Mouse (Mus musculus): ENCODE data around the gene Ormdl2.

Gene Ormdl2

DNA sequence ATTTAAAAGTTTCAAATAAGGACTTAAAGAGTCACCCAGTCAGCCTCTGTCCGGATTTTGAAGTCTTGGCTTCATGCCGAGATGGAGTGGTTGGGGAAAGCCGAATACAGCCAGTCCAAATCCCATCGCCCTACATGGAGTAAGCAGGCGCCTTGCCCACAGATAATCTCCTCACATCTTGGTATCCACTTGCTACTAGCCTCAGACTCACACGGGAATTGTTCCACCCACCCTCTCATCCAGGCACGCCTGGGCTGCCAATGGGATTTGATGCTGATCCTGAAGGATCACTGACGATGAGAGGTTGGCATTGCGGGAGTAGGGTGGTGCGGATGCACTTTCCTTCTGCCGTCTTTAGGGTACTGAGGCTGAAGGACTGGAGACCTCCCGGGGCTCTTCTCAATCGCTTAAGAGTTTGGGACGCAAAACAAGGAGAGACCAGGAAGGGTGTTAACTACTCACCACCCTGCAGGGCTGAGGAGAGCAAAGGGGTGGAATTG, 17.6 kb downstream of the Ormdl2 start, which contains the start of gene Dnajc14:
Dnajc14 (plus strand) TSS at position 292 of the 500 bp plus-strand sequence.
- DNase-seq (ENCODE audit: low read depth, low spot score) = no peak

DNA sequence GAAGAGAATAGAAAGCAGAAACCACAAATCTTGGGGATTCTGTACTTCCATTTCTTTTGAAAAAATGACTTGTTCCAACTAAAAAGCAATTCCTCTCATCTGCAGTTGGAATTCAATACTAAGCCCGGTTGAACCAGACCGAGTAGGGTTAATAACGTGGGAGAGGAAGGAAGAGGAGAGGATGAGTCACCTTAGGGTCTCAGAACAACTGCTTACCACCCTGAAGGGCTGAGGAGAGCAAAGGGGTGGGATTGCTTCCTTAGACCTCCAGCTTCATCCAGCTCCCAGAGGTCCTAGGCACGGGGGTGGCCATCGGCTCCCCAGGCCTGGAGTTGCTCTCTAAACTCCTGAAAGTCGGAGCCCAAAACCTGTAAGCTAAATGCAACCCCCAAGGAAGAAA, 18.1 kb downstream of the Ormdl2 start:
- DNase-seq (ENCODE audit: low read depth, low spot score) = no peak

DNA sequence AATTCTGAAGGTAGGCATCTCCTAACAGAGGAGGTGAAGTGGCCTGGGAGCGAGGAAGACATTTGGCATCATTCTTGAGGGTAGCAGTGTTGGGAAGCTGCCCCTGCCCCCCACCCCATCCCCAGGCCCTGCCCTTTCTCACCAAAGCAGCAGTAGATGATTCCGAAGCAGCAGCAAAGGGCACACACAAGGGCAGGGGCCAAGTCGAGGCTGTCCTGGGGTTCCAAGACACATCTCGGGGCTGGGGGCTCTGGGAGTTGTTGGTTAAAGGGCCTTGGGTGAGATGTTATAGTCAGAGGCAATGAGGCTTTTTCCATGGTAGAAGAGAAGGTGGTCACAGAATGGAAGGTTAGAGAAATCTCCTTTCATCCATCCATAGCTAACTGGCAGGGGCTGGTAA, 18.5 kb downstream of the Ormdl2 start:
- DNase-seq (ENCODE audit: low read depth, low spot score) = no peak

DNA sequence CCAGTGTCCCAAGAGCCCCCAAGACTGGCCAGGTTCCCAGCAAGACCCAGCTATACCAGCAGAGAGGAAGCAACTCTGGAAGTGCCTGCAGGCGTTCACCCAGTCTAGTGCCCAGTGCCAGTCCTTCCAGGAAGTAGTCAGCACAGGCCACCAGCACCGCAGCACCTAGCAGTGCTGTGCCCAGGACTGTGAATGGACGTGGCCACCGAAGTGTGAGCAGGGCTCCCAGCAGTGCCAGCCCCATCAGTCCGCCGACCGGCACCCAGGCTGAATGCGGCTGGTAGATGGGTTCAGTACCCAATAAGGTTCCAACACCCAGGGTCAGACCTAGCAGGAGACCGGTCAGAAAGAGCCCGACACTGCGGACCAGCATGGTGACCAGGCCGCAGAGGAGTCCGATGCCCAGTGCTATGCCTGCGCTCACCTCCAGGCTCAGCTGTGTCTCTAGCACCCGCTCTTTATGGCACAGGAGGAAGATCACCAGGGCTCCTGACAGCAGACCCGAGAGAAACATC, 19.4 kb downstream of the Ormdl2 start:
- DNase-seq (ENCODE audit: low read depth, low spot score) = no peak

DNA sequence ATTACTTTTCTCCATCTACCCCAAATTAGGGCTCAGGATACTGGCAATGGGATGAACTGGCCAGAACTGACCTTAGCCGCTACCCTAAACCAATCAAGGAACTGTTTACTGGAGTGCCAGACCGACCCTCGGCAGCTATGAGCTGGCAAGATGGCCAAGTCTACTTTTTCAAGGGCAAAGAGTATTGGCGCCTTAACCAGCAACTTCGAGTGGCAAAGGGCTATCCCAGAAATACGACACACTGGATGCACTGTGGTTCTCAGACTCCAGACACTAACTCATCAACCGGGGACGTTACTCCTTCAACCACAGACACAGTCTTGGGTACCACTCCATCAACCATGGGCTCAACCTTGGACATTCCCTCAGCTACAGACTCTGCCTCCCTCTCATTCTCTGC, 22.8 kb downstream of the Ormdl2 start:
- no peak for DNase-seq (ENCODE audit: low read depth, low spot score)

DNA sequence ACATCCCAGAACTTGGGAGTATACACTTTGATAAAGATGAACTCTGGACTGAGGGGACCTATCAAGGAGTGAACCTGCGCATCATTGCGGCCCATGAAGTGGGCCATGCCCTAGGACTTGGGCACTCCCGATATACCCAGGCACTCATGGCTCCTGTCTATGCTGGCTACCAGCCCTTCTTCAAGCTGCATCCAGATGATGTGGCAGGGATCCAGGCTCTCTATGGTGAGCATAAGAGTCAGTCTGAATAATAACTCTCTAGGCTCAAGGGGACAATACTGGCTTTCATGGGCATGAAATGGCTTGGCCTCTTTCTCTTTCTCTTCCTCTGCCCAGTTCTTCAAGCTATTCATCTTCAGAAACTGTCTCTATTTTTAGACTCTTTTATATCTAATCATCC, 25.9 kb downstream of the Ormdl2 start:
- no peak for DNase-seq (ENCODE audit: low read depth, low spot score)

DNA sequence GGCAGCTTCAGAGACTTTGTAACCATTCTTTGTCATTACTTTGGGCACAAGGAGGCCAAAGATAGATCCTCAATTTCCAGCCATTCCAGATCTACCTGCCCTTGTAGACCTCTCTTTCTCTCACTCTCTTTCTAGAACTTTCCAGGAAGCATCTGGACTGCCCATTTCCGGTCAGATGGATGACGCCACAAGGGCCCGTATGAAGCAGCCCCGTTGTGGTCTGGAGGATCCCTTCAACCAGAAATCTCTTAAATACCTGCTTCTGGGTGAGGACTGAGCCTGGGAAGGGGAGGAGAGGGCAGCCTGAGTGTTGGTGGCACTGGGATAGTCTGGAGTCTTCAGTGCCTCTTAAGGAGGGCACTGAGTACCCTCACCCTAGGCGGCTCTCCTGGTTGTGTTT, 27.1 kb downstream of the Ormdl2 start:
- no peak for DNase-seq (ENCODE audit: low read depth, low spot score)

DNA sequence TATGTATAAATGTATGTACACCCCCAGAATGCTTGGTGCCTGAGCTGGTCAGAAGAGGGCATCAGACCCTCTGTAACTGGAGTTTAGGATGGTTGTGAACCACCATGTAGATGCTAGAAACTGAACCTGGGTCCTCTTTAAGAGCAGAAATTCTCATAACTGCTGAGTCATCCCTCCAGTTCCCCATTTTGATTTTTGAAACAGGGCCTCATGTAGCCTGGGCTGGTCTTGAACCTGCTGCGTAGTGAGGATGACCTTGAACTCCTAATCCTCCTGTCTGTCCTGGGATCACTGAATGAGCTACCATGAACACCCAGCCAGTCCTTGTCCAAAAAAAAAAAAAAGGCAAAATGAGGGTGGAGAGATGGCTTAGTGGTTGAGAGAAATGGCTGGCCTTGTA, 28.2 kb downstream of the Ormdl2 start:
- DNase-seq (ENCODE audit: low read depth, low spot score) = no peak

DNA sequence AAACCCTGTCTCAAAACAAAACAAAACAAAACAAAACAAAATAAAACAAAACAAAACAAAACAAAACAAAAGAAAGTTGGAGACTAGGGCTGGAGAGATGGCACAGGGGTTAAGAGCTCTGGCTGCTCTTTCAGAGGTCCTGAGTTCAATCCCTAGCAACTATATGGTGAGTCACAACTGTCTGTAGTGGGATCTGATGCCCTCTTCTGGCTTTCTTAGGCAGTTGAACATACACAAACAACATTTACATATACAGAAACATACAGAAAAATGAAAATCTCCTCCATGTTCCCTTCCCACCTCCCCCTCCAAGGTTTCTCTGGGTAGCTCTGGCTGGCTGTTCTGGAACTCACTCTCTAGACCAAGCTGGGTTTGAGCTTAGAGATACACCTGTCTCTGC, 29.4 kb downstream of the Ormdl2 start:
- no peak for DNase-seq (ENCODE audit: low read depth, low spot score)

DNA sequence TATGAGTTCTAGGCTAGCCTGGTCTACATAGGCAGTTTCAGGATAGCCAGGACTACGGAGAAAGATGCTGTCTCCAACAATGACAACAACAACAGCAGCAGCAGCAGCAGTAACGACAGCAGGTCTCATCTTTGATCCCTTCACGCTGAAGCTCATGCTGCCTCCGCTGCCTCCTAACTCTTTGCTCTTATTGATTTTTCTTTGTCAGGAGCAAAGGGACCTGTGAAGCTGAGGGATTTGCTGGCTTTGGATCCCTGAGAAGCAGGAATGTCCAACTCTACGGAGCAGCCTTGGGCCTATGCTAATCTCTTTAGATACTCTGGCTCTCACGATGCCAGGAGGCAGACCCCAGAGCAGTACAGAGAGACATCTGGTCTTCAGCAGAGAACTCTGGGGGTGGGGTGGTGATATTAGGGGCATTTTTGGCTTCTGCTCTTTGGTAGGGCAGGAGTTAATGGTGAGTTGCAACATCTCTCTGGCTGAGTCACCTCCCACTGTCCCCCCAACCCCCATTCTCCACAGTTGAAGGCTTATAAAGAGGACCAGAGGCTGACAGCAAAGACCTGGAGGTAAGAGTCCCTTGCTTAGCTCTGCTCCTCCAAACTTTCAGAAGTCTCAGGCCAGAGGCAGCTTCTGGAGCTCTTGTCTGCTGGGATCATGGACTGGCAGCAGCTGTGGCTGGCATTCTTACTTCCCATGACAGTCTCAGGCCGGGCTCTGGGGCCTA, 30.9 kb downstream of the Ormdl2 start, which contains the start of gene Mmp19:
Mmp19 (plus strand) TSS at position 513 of the 727 bp plus-strand sequence.
- DNase-seq (ENCODE audit: low read depth, low spot score) = no peak

DNA sequence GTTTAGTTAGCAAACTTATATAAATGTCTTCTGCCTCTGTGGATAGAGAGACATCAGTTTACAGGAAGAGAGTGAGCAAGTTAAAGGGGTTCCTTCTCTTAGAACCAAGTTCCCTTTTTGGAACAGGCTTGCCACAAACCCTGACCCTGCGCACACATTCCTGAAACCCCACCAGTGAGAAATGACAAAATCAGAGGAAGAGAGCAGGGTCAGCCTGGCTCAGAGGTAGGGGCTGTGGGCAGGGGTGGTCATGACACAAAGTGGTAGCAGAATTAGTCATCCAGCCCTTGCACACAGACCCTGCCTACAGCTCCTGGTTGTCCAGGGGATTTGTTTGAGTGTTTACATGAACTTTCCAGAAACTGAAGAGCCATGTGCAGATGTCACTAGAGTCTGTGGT, 41.2 kb downstream of the Ormdl2 start:
- DNase-seq (ENCODE audit: low read depth, low spot score) = no peak

DNA sequence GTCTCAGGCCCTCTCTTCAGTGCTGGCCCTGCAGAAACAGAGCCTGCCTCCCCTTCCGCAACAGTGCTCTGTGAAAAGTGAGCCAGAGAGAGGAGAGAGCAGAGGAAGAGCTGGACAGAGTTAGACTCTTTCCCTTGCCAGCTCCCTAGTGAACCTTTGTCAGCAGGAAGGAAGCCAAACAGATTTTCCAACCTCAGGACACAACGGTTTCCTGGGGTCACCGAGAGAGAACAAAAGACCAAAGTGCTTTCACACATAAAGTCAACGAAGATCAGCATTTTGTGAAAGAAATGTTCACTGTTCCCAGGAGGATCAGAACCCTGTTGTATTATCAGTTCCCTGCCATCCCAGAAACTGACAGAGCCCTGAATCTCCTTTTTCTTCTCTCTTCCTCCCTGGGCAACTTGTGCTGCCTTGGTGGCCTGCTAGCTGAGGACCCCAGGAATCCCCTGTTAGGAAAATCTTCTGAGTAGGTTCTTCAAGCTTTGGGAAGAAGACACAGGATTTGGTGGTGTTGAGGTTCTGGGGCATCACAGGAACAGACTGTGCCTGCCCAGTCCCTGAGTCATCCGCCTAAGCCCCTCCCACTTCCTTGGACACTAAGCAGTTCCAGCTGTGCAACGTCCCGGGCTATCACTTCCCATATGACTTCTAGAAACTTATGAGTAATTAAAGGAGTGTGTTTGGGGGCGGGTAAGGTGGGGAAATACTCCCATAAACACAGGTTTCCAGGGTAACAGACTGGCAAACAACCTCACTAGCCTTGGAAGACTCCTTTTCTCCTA, 42.2 kb downstream of the Ormdl2 start:
- DNase-seq (ENCODE audit: low read depth, low spot score) = no peak

DNA sequence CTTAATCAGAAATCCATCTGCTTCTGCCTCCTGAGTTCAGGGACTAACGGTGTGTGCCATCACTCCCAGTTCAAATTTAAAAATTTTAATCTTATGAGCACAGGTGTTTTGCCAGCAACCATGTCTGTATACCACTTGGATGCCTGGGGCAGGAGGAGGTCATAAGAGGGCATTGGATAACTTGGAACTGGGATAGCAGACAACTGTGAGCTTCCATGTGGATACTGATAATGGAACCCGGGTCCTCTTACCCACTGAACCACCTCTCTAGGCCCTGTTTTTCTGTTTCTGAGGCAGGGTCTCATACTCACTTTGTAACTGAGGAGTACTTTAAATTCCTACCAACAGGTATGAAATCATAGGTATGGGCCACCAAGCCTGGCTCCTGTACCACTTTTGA, 43.0 kb downstream of the Ormdl2 start:
- no peak for DNase-seq (ENCODE audit: low read depth, low spot score)

DNA sequence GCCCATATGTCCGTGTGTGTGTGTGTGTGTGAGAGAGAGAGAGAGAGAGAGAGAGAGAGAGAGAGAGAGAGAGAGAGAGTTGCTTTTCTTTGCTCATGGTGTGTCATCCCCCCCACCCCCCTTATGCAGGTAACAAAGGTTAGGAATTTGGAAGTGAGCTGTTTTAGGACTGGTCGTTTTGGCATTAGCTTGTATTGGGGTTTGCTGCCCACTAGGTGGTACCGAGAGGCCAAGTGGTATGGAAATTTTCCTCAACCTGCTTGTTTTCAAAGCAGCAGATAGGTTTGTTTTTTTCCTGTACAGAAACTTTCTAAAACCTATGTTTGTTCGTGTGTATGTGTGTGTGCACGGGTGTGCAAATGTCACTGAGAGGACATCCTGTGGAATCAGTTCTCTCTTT, 47.8 kb downstream of the Ormdl2 start:
- no peak for DNase-seq (ENCODE audit: low read depth, low spot score)

DNA sequence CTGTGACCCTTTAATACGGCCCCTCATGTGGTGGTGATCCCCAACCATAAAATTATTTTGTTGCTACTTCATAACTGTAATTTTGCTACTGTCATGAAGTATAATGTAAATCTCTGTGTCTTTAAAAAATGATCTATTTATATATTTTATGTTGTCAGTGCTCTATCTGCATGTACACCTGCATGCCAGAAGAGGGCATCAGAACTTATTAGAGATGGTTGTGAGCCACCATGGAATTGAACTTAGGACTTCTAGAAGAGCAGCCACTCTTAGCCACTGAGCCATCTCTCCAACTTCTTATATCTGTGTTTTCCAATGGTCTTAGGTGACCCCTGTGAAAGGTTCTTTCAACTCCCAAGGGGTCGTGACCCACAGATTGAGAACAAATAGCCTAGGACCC, 48.5 kb downstream of the Ormdl2 start:
- DNase-seq (ENCODE audit: low read depth, low spot score) = no peak

Measured in c-Kit-negative CD71-positive TER-119-positive erythroid progenitor cells, embryonic 14.5 days (primary cell).